Mouse (Mus musculus) hindbrain, embryonic 14.5 days (tissue): Measurements from ENCODE around the gene Pkd1l3. TPM values are rescaled to one million over a fixed set of nuclear protein-coding genes. Genes with fewer than 3 reads are reported as not detected.
A peak's percentile ranks its signal among the peaks of the same experiment; 100 is the strongest.

ENCODE experiments used
- ATAC-seq: fragments of 200-750 bp; cut with Nextera tagmentation; 2 replicates; pipeline ENCODE4 v1.8.0; 2017; ENCODE audit warnings: moderate number of reproducible peaks, mild to moderate bottlenecking, moderate TSS enrichment, moderate library complexity; ENCODE audit not compliant: low FRiP score
- DNase-seq: peaks from one replicate; pipeline ENCODE4 v3.0.0-alpha.2; 2015; ENCODE audit warnings: low spot score
- H3K27ac ChIP-seq: fragments of 300-500 bp; sonication (generic); 2 replicates; pipeline ENCODE4 v1.5.1; 2014; ENCODE audit warnings: mild to moderate bottlenecking, moderate library complexity
- H3K27me3 ChIP-seq: fragments of 300-500 bp; sonication (generic); 2 replicates; pipeline ENCODE4 v1.6.1; 2014; ENCODE audit warnings: mild to moderate bottlenecking, low read length, mixed read lengths; ENCODE audit not compliant: control insufficient read depth, insufficient read depth
- H3K36me3 ChIP-seq: fragments of 300-500 bp; sonication (generic); replicated peaks from 2 replicates; pipeline ENCODE4 v1.6.1; 2014; ENCODE audit not compliant: control insufficient read depth, insufficient read depth
- H3K4me1 ChIP-seq: fragments of 300-500 bp; sonication (generic); replicated peaks from 2 replicates; pipeline ENCODE4 v1.6.1; 2014; ENCODE audit warnings: antibody characterized with exemption, low read length, mixed read lengths; ENCODE audit not compliant: control insufficient read depth, insufficient read depth
- H3K4me2 ChIP-seq: fragments of 300-500 bp; sonication (generic); replicated peaks from 2 replicates; pipeline ENCODE4 v1.6.1; 2014; ENCODE audit warnings: mild to moderate bottlenecking, moderate library complexity
- H3K4me3 ChIP-seq: fragments of 300-500 bp; sonication (generic); replicated peaks from 2 replicates; pipeline ENCODE4 v1.5.1; 2014; ENCODE audit warnings: mild to moderate bottlenecking, low read length
- H3K9ac ChIP-seq: fragments of 300-500 bp; sonication (generic); 2 replicates; pipeline ENCODE4 v1.6.1; 2014
- H3K9me3 ChIP-seq: fragments of 300-500 bp; sonication (generic); 2 replicates; pipeline ENCODE4 v1.6.1; 2016; ENCODE audit warnings: low read length; ENCODE audit not compliant: control insufficient read depth
- WGBS: fragments of 180-500 bp; shearing (Covaris S2); extraction: QIAGEN DNeasy Blood & Tissue Kit; methylation state at CpG from one replicate; pipeline ENCODE4 v1.1.7; 2014; 5-methylcytosine and 5-hydroxymethylcytosine counted together
- polyA plus RNA-seq: library from polyadenylated mRNA; unstranded; fragments of >200 nt; fragmentation: Nextera tagmentation; extraction: Ambion mirVana; gene quantifications from 2 replicates; pipeline ENCODE4 v1.2.1, GENCODE M21; 2014

Pkd1l3 gene
- polyA plus RNA-seq, 1 experiment from 2014 or later, result 0.13 TPM

GRCm38 (mm10) chr8:109586972-109587504, 27.3 kb upstream of the Pkd1l3 start:
- DNase-seq (no peak), ATAC-seq (no peak)
- WGBS, result 68% methylated on average over 7 of the region's 7 CpGs
- Histone ChIP-seq H3K9ac (no peak overlapping the region), H3K27ac (no peak overlapping the region), H3K4me1 (no peaks in the 10 kb centered on the region), H3K4me2 (no peak overlapping the region), H3K4me3 (no peak overlapping the region), H3K9me3 (no peaks in the 10 kb centered on the region), H3K36me3 (no peaks in the 10 kb centered on the region), H3K27me3 (no peaks in the 10 kb centered on the region)

GRCm38 (mm10) chr8:109590901-109591300, 23.4 kb upstream of the Pkd1l3 start:
- Histone ChIP-seq H3K4me3 (no peak overlapping the region), H3K9me3 (no peaks in the 10 kb centered on the region), H3K36me3 (peaks cover 20% of the 10 kb centered on the region), H3K27me3 (no peaks in the 10 kb centered on the region), H3K4me1 (no peaks in the 10 kb centered on the region), H3K9ac (no peak overlapping the region), H3K4me2 (no peak overlapping the region), H3K27ac (no peak overlapping the region)
- WGBS, result 93% methylated on average over 9 of the region's 9 CpGs
- no peak for ATAC-seq
- no peak for DNase-seq

- Histone ChIP-seq H3K36me3 (peaks cover 20% of the 10 kb centered on the region), H3K9me3 (no peaks in the 10 kb centered on the region), H3K4me3 (no peak overlapping the region), H3K4me2 (no peak overlapping the region), H3K27ac (no peak overlapping the region), H3K4me1 (no peaks in the 10 kb centered on the region), H3K27me3 (no peaks in the 10 kb centered on the region), H3K9ac (no peak overlapping the region)
- DNase-seq, result no peak
- WGBS, result 83% methylated on average over 3 of the region's 3 CpGs
- no peak for ATAC-seq
Observed at GRCm38 (mm10) chr8:109591367-109591766, 22.9 kb upstream of the Pkd1l3 start.

GRCm38 (mm10) chr8:109592164-109592563, 22.2 kb upstream of the Pkd1l3 start:
- H3K9ac ChIP-seq, result no peak overlapping the region
- H3K9me3 ChIP-seq, result no peaks in the 10 kb centered on the region
- H3K4me2 ChIP-seq, result no peak overlapping the region
- no peak overlapping the region for H3K27ac ChIP-seq
- no peak overlapping the region for H3K4me3 ChIP-seq
- no peak for DNase-seq
- H3K4me1 ChIP-seq, result no peaks in the 10 kb centered on the region
- H3K27me3 ChIP-seq, result no peaks in the 10 kb centered on the region
- ATAC-seq, result no peak
- 80% methylated on average over 5 of the region's 5 CpGs for WGBS
- H3K36me3 ChIP-seq, result peaks cover 20% of the 10 kb centered on the region

GRCm38 (mm10) chr8:109593117-109593788, 21.1 kb upstream of the Pkd1l3 start:
- Histone ChIP-seq H3K4me2 (no peak overlapping the region), H3K4me3 (no peak overlapping the region), H3K9me3 (no peaks in the 10 kb centered on the region), H3K27me3 (no peaks in the 10 kb centered on the region), H3K9ac (no peak overlapping the region), H3K27ac (no peak overlapping the region), H3K36me3 (peaks cover 20% of the 10 kb centered on the region), H3K4me1 (no peaks in the 10 kb centered on the region)
- ATAC-seq (no peak), DNase-seq (peak; percentile 62)
- WGBS, result 80% methylated on average over 6 of the region's 6 CpGs

GRCm38 (mm10) chr8:109595854-109596253, 18.5 kb upstream of the Pkd1l3 start:
- Histone ChIP-seq H3K27ac (no peak overlapping the region), H3K9ac (no peak overlapping the region), H3K27me3 (no peaks in the 10 kb centered on the region), H3K9me3 (no peaks in the 10 kb centered on the region), H3K4me3 (no peak overlapping the region), H3K4me2 (no peak overlapping the region), H3K36me3 (peaks cover 30% of the 10 kb centered on the region), H3K4me1 (no peaks in the 10 kb centered on the region)
- ATAC-seq, result no peak
- peak; percentile 49 for DNase-seq
- WGBS, result 51% methylated on average over 8 of the region's 8 CpGs

GRCm38 (mm10) chr8:109606725-109607124, 7.6 kb upstream of the Pkd1l3 start:
- no peaks in the 10 kb centered on the region for H3K27me3 ChIP-seq
- 88% methylated on average over 2 of the region's 2 CpGs for WGBS
- ATAC-seq (no peak), DNase-seq (no peak)
- H3K4me2 ChIP-seq, result no peak overlapping the region
- H3K36me3 ChIP-seq, result peaks cover 24% of the 10 kb centered on the region
- no peak overlapping the region for H3K9ac ChIP-seq
- peaks cover 10% of the 10 kb centered on the region for H3K4me1 ChIP-seq
- H3K27ac ChIP-seq, result no peak overlapping the region
- H3K9me3 ChIP-seq, result no peaks in the 10 kb centered on the region
- H3K4me3 ChIP-seq, result no peak overlapping the region

- DNase-seq, result no peak
- peak overlapping the region; percentile 98; the same call in 1 of the 2 replicates for H3K27ac ChIP-seq
- H3K4me2 ChIP-seq, result peak overlapping the region; percentile 94
- H3K9ac ChIP-seq, result peak overlapping the region; percentile 87
- H3K36me3 ChIP-seq, result peaks cover 20% of the 10 kb centered on the region
- no peaks in the 10 kb centered on the region for H3K27me3 ChIP-seq
- H3K9me3 ChIP-seq, result no peaks in the 10 kb centered on the region
- H3K4me1 ChIP-seq, result peaks cover 10% of the 10 kb centered on the region
- ATAC-seq, result no peak
- H3K4me3 ChIP-seq, result peak overlapping the region; percentile 58
- WGBS, result 12% methylated on average over 12 of the region's 12 CpGs
Observed at GRCm38 (mm10) chr8:109607650-109608049, 6.7 kb upstream of the Pkd1l3 start.

- peak; percentile 92 for DNase-seq
- under 1% methylated on average over 42 of the region's 42 CpGs for WGBS
- Histone ChIP-seq H3K27ac (peak within 1 kb of the TSS; percentile 98), H3K4me3 (peak within 1 kb of the TSS; percentile 58), H3K9me3 (no peaks in the 10 kb centered on the region), H3K36me3 (peaks cover 12% of the 10 kb centered on the region), H3K27me3 (no peaks in the 10 kb centered on the region), H3K4me1 (peaks cover 10% of the 10 kb centered on the region), H3K4me2 (peak within 1 kb of the TSS; percentile 94), H3K9ac (peak within 1 kb of the TSS; percentile 87)
- ATAC-seq, result peak; percentile 99
Observed at GRCm38 (mm10) chr8:109608271-109609152, 5.8 kb upstream of the Pkd1l3 start, which contains the start of gene Dhodh. TSS of gene Dhodh (minus strand) at chr8:109608673.
